Mouse (Mus musculus): ENCODE measurements around the gene Obscn. TPM values are rescaled to one million over a fixed set of nuclear protein-coding genes. Genes with fewer than 3 reads are reported as not detected.

Gene Obscn
- polyA plus RNA-seq, 1 experiment from 2014 or later, result 0.42 TPM

DNA sequence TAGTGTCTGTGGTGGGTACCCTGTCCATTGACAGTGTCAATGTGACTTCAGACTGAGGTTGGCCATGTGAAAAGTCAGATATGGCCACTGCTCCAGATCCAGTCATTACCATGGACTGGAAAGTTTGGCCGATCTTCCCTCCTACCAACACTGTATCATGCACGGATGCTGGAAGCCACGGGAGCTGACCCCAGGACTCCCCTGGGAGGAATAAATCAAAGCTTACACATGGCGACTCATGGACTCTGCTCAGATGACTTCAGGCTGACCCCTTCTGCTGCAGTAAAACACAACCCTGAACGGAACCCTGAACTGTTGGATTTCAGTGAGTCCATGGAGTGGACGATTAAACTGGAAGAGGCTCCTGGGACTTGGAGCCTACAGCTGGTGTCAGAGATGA, 109.8 kb downstream of the Obscn start:
- 69% methylated on average over 6 of the region's 6 CpGs for WGBS
- no peak overlapping the region for H3K4me3 ChIP-seq
- no peak overlapping the region for H3K4me2 ChIP-seq (replicated peaks)
- no peaks in the 10 kb centered on the region for H3K9me3 ChIP-seq
- H3K9ac ChIP-seq, result no peak overlapping the region
- no peaks in the 10 kb centered on the region for H3K27me3 ChIP-seq (replicated peaks)
- no peaks in the 10 kb centered on the region for H3K4me1 ChIP-seq
- no peaks in the 10 kb centered on the region for H3K36me3 ChIP-seq
- ATAC-seq (ENCODE audit: low FRiP score, low read depth), result no peak
- no peak overlapping the region for H3K27ac ChIP-seq

DNA sequence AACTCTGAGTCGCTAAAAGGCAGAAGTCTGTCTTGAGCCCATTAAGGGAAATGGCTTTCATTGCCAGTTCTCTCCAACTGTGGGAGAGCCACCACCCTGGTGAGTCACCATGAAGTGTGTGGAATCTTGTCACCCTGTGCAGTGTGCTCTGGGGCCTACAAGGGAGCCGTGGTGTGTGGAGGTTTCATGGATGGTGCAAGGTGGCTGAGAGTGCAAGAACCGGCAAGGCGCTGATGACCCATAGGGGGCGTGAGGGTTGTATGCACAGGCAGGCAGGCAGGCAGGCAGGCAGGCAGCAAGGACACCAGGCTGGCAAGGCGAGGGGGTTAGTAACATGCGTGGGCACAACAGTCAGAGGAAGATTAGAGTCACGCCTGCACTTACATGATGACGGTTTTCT, 121.2 kb downstream of the Obscn start:
- H3K27me3 ChIP-seq (replicated peaks), result no peaks in the 10 kb centered on the region
- H3K36me3 ChIP-seq, result no peaks in the 10 kb centered on the region
- 40% methylated on average over 9 of the region's 9 CpGs for WGBS
- no peak overlapping the region for H3K27ac ChIP-seq
- H3K4me3 ChIP-seq, result no peak overlapping the region
- ATAC-seq (ENCODE audit: low FRiP score, low read depth), result no peak
- no peak overlapping the region for H3K9ac ChIP-seq
- H3K9me3 ChIP-seq, result no peaks in the 10 kb centered on the region
- H3K4me2 ChIP-seq (replicated peaks), result no peak overlapping the region
- H3K4me1 ChIP-seq, result no peaks in the 10 kb centered on the region

DNA sequence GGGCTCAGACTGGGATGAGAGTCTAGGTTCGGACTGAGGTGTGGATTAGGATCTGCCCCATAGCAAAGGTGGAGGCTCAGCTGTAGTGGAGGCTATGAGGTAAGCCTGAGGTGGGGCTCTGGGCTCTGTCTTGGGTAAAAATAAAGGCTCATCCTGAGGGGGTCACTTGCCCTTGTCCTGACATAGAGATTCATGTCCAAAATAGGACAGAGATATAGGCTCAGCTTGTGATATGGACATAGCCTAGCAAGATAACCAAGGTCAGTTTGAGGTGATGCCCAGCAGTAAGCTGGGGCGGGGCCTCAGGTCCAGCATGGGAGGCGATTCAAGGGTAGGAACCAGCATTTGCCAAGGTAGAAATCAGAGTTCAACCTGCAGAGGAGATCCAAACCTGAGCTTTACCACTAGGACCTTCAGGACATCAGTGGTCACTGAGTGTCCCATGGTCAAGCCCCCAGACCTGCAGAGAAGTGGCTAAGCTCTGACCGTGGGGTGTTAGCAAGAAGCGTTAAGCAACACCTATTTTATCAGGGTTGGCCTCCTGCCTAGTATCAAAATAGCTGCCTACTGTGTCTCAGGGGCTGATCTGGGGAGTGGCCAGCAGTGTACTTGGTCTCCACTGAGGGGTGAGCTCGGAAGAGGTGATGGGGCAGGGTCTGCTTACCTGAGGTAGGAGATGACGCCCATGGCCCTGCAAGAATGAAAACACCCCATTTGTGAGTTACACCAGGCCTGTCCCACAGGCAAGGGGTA, 133.7 kb downstream of the Obscn start:
- no peak overlapping the region for H3K4me2 ChIP-seq (replicated peaks)
- no peaks in the 10 kb centered on the region for H3K4me1 ChIP-seq
- H3K9me3 ChIP-seq, result no peaks in the 10 kb centered on the region
- no peak overlapping the region for H3K9ac ChIP-seq
- ATAC-seq (ENCODE audit: low FRiP score, low read depth), result no peak
- no peak overlapping the region for H3K27ac ChIP-seq
- no peaks in the 10 kb centered on the region for H3K27me3 ChIP-seq (replicated peaks)
- WGBS, result 85% methylated on average over 7 of the region's 7 CpGs
- no peak overlapping the region for H3K4me3 ChIP-seq
- H3K36me3 ChIP-seq, result no peaks in the 10 kb centered on the region

DNA sequence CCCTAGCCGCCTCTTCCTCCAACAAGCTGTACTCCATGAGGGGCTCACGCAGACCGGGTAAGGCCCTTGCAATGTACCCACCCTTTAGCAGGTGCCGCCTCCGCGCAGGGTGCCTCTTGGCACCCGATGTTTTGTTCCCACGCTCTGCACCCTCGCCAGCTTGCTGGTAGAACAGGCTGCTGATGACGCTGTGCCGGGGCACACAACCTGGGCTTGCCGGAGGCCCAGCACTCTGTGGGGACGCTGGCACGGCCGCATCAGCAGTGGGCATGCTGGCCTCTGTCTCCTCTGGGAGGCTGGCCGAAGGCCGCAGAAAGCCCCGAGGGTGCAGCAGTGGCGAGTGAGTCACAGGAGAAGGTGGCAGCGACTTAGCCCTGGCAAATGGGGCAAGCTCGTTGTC, 135.6 kb downstream of the Obscn start:
- no peak for ATAC-seq (ENCODE audit: low FRiP score, low read depth)
- Histone ChIP-seq H3K9ac (no peak overlapping the region), H3K36me3 (no peaks in the 10 kb centered on the region), H3K27me3 (replicated peaks) (peaks cover 3% of the 10 kb centered on the region), H3K4me3 (no peak overlapping the region), H3K9me3 (no peaks in the 10 kb centered on the region), H3K4me2 (replicated peaks) (no peak overlapping the region), H3K4me1 (no peaks in the 10 kb centered on the region), H3K27ac (no peak overlapping the region)
- WGBS, result 90% methylated on average over 21 of the region's 21 CpGs

DNA sequence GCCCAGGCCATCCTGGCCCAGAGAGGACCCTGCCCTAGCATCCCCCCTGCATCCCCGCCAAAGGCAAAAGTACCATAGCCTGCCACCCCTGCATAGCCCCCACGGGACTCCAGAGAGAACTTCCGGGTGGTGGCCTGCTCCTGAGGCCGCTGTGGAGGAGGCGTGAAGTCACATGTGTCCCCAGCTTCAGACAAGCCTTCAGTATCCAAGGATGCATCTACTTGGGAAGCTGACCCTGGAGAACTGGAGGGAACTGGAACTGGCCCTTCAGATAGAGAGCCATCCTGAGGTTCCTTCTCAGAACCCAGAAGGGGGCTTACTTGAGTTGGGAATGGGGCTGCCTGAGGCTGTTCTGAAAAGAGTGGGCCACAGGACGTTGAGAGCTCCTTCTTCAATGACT, 136.4 kb downstream of the Obscn start:
- Histone ChIP-seq H3K4me1 (no peaks in the 10 kb centered on the region), H3K9ac (no peak overlapping the region), H3K27ac (no peak overlapping the region), H3K27me3 (replicated peaks) (peaks cover 10% of the 10 kb centered on the region), H3K4me2 (replicated peaks) (no peak overlapping the region), H3K4me3 (no peak overlapping the region), H3K9me3 (no peaks in the 10 kb centered on the region), H3K36me3 (no peaks in the 10 kb centered on the region)
- no peak for ATAC-seq (ENCODE audit: low FRiP score, low read depth)
- 85% methylated on average over 6 of the region's 6 CpGs for WGBS

DNA sequence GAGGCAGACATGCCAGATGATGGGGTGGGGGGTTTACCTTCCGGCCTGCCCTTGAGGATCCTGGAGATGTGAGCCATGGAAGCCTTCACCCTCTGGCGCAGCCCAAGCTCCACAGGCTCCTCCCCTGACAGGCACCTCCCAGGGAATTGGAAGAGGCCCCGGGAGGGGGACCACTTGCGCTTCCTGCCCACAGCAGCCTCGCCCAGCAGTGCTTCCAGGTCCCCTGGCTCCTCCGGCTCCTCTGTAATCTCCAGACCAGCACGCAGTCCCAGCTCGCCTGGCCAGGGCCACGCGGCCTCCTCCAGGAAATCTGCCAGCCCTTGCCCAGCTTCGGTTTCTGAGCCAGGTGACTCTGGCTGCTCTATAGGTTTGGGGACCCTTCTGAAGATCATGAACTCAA, 137.0 kb downstream of the Obscn start:
- 60% methylated on average over 11 of the region's 11 CpGs for WGBS
- no peaks in the 10 kb centered on the region for H3K36me3 ChIP-seq
- ATAC-seq (ENCODE audit: low FRiP score, low read depth), result no peak

DNA sequence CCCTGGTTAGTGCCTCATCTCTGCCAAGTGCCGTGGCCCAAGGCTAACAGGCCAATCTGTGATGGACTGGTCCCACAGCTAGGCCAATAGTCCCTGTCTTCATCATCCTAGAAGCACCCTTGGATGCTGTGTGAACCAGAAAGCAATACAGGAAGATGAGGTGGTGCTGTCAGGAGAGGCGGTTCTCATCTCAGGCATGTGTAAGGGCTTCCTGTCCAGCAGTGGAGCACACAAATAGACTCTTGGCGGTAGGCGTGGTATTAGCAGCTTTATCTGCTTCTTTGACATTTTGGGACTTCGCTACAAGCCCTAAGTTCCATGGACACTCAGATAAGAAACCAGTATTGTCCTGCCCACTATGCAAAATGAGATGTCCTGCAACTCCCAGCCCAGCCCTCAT, 138.7 kb downstream of the Obscn start:
- Histone ChIP-seq H3K27ac (no peak overlapping the region), H3K9me3 (no peaks in the 10 kb centered on the region), H3K4me3 (no peak overlapping the region), H3K9ac (no peak overlapping the region), H3K36me3 (no peaks in the 10 kb centered on the region), H3K27me3 (replicated peaks) (peaks cover 26% of the 10 kb centered on the region), H3K4me2 (replicated peaks) (no peak overlapping the region), H3K4me1 (peaks cover 10% of the 10 kb centered on the region; the same call in 1 of the 2 replicates)
- WGBS, result 86% methylated on average over 5 of the region's 5 CpGs
- ATAC-seq (ENCODE audit: low FRiP score, low read depth), result no peak

More for the DNA sequence above, 137.0 kb downstream of the Obscn start:
- Histone ChIP-seq H3K4me1 (peaks cover 7% of the 10 kb centered on the region; the same call in 1 of the 2 replicates), H3K4me3 (no peak overlapping the region), H3K27ac (no peak overlapping the region), H3K9me3 (no peaks in the 10 kb centered on the region), H3K9ac (no peak overlapping the region), H3K4me2 (replicated peaks) (no peak overlapping the region), H3K27me3 (replicated peaks) (peaks cover 17% of the 10 kb centered on the region)

DNA sequence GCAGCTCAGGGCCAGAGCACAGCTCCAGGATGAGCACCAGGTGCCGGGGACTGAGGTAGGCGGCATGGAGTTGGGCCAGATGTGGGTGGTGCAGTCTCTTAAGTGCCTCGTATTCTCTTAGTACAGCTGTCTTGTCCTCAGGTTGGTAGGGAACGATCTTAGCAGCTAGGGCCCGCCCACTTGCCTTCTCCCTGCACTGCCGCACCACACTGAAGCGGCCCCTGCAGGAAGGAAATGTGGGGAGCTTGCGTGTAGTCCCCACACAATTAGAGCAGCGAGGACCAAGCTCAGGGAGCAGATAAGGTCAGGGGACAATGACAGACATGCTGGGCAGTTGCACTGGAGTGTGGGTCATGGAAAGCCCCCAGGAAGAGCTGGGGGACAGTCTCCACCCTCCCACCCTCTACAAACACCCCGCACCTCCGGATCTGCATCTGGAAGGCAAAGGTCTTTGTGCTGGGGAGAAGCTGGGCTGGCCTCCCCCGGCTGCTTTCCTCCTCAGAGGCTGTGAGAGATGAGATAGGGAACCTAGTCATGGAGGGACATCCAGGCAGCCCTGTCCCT, 140.3 kb downstream of the Obscn start:
- ATAC-seq (ENCODE audit: low FRiP score, low read depth), result no peak
- 51% methylated on average over 12 of the region's 12 CpGs for WGBS
- no peaks in the 10 kb centered on the region for H3K9me3 ChIP-seq

DNA sequence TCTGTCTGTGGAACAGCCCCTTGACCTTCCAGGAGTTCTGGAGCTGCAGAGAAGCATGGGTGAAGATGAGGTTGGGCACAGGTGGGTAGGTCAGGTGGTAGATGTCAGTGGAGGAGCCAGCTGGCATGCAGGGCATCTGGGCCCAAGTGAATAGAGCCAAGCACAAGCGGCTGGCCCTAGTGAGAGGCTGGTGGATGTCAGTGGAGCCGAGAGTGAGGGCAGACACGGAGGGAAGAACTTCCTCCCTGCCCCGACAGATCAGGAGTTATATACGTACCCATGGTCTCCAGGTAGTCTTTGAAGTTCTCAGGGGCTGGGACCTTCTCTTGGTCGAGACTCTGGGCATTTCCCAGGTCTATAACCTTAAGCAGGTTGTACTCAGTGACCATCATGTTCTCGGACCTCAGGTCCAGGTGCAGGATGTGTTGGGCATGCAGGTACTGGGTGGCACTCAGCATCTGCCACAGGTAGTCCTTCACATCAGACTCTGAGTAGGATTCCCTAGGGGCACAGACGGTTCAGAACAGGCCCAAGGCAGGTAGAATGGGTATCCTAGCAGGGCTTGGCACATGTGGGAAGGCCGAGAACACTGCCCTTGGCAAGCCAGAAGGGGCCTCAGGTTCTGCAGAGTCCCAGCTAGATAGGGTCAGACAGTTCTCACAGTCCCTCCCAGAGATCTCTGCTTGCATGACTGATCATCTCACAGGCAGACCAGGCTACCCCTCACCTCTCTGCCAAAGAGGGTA, 141.0 kb downstream of the Obscn start:
- Histone ChIP-seq H3K4me3 (no peak overlapping the region), H3K9me3 (no peaks in the 10 kb centered on the region), H3K9ac (no peak overlapping the region), H3K4me2 (replicated peaks) (peak overlapping the region; percentile 61), H3K4me1 (peaks cover 10% of the 10 kb centered on the region; the same call in 1 of the 2 replicates), H3K36me3 (peaks cover 7% of the 10 kb centered on the region; the same call in 1 of the 2 replicates), H3K27ac (no peak overlapping the region), H3K27me3 (replicated peaks) (peaks cover 26% of the 10 kb centered on the region)
- no peak for ATAC-seq (ENCODE audit: low FRiP score, low read depth)
- 78% methylated on average over 9 of the region's 9 CpGs for WGBS

More for the DNA sequence above, 140.3 kb downstream of the Obscn start:
- H3K9ac ChIP-seq, result no peak overlapping the region
- H3K36me3 ChIP-seq, result peaks cover under 1% of the 10 kb centered on the region; the same call in 1 of the 2 replicates
- H3K4me1 ChIP-seq, result peaks cover 10% of the 10 kb centered on the region; the same call in 1 of the 2 replicates
- H3K27ac ChIP-seq, result no peak overlapping the region
- peaks cover 26% of the 10 kb centered on the region for H3K27me3 ChIP-seq (replicated peaks)
- no peak overlapping the region for H3K4me3 ChIP-seq
- H3K4me2 ChIP-seq (replicated peaks), result no peak overlapping the region

DNA sequence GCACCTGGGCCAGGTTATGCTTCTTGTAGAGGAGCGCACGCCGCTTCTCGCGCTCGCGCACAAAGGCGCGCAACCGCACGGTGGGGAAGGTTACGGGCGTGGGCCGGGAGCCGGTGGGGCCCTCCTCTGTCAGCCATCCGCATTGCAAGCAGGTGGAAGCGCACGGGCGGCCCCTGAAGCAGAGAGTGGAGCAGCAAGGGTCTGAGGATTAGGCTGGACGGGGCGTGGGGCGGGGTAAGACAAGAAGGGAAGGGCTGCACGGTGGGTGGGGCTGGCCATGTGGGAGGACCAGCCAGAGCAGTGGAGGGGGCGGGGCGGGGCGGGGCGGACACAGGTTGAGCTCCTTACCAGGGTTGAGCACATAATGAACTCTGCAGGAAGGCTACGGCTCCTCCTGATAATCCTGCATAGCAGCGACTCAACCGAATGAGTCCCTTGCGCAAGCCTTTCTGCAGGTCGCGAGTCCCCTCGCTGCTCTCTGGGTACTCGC, 141.8 kb downstream of the Obscn start:
- H3K36me3 ChIP-seq, result peaks cover 15% of the 10 kb centered on the region
- H3K9ac ChIP-seq, result 0 out of 2 replicates have a peak overlapping the region, but pooled peaks have one; percentile 9
- H3K4me3 ChIP-seq, result peak overlapping the region; percentile 30
- H3K27ac ChIP-seq, result no peak overlapping the region
- no peaks in the 10 kb centered on the region for H3K9me3 ChIP-seq
- peaks cover 10% of the 10 kb centered on the region; the same call in 1 of the 2 replicates for H3K4me1 ChIP-seq
- peaks cover 26% of the 10 kb centered on the region for H3K27me3 ChIP-seq (replicated peaks)
- WGBS, result 1% methylated on average over 33 of the region's 35 CpGs
- peak; percentile 50; the same call in 1 of the 2 replicates for ATAC-seq (ENCODE audit: low FRiP score, low read depth)
- H3K4me2 ChIP-seq (replicated peaks), result peak overlapping the region; percentile 61

DNA sequence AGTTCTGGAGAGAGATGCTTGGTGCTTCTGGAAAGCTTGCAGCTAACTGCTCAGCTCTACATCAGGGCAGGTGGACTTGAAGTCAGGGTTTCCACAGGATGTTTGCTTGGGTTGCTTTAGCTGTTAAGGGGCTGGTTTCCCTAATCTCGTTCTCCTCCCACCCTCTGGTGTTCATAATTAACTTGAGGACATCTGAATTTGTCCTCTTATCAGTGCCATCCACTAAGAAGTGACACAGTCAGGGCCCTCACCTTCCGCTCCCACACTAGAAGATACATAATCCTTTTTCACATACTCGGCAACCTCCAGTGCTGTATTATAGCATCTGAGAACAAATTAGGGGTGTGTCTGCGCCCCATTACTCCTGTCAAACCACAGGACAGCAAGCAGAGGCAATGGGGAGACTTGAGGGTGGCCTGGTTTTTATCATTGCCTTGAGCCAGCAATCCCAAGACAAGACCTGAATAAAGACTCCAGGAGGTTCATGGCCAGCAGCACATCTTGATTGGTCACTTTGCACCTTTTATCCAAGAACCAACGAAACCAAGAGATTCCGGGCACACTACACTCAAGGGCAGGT, 143.0 kb downstream of the Obscn start:
- no peak overlapping the region for H3K9ac ChIP-seq
- peaks cover 26% of the 10 kb centered on the region for H3K27me3 ChIP-seq (replicated peaks)
- ATAC-seq (ENCODE audit: low FRiP score, low read depth), result no peak
- H3K9me3 ChIP-seq, result no peaks in the 10 kb centered on the region
- H3K36me3 ChIP-seq, result peaks cover 27% of the 10 kb centered on the region
- H3K4me1 ChIP-seq, result peaks cover 10% of the 10 kb centered on the region; the same call in 1 of the 2 replicates
- no peak overlapping the region for H3K4me3 ChIP-seq
- no peak overlapping the region for H3K27ac ChIP-seq
- 85% methylated on average over 6 of the region's 6 CpGs for WGBS
- no peak overlapping the region for H3K4me2 ChIP-seq (replicated peaks)

DNA sequence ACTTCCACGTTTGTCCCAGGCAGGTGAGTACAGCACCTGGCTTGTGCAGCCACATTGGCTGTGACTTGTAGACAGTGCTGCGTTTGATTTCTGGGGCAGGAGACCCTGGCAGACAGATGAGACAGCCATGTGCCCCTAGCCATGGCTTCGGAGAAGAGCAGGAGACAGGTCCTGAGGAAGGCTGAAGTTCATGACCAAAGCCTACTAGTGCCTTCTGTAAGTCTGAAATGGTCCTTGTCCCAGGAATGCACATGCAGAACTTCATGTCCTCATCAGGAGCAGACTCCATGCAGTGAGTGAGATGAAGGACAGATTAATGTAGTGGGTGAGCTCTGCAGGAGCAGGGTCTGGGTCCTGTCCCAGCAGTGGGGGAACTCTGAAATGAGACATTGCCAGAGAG, 144.3 kb downstream of the Obscn start:
- H3K36me3 ChIP-seq, result peaks cover 39% of the 10 kb centered on the region
- H3K4me3 ChIP-seq, result no peak overlapping the region
- 85% methylated on average over 3 of the region's 3 CpGs for WGBS
- H3K27me3 ChIP-seq (replicated peaks), result peaks cover 26% of the 10 kb centered on the region
- H3K27ac ChIP-seq, result no peak overlapping the region
- no peak overlapping the region for H3K4me2 ChIP-seq (replicated peaks)
- peaks cover 10% of the 10 kb centered on the region; the same call in 1 of the 2 replicates for H3K4me1 ChIP-seq
- no peaks in the 10 kb centered on the region for H3K9me3 ChIP-seq
- no peak for ATAC-seq (ENCODE audit: low FRiP score, low read depth)
- H3K9ac ChIP-seq, result no peak overlapping the region

All from neural tube, embryonic 12.5 days (tissue).